Mouse (Mus musculus) cerebellum, adult 18-20 months (tissue): ENCODE measurements around the gene Ap5m1.

Source experiments
- DNase-seq, 2 experiments: peaks; one replicate each; pipeline ENCODE4 v3.0.0; 2021

Ap5m1 gene

GRCm38 (mm10) chr14:49128544-49129263 lies 62.8 kb downstream of the Ap5m1 start:
- no peak for DNase-seq

GRCm38 (mm10) chr14:49132391-49132790 lies 66.5 kb downstream of the Ap5m1 start:
- DNase-seq = no peak

DNA sequence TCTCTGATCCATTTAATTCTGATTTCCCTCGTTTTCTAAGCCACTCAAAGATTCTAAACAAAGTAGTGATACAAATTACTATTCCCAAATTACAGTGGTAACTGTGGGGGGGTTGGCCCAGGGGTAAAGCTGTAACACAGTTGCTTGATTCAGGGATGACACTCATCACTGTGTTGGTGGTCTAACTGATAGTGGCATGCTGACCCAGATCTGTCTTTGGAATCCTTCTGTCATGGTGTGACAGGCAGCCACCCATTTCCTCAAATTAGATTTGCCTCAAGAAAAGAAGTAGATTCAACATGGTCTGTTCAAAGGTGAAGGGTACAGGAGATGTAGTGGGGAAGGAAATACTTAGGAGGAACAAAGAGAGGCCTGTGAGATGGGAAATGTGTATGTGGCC lies 72.3 kb downstream of the Ap5m1 start:
- DNase-seq = no peak

DNA sequence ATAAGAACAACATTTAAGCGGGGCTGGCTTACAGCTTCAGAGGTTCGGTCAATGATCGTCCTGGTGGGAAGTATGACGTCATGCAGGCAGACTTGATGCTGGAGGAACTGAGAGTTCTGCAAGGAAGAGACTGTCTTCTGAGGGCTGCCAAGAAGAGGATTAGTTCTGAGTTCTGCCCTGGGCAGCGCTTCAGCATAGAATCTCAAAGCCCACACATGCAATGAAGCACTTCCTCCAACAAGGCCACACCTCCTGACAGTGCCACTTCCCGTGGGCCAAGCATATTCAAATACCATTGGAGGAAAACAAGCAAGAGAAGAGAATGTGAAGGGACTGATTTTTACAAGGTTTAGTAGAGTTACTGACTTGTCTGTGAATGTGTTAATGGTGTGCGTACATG lies 74.9 kb downstream of the Ap5m1 start:
- no peak for DNase-seq
